Mouse (Mus musculus): Measurements from ENCODE around the gene Gm20390.

DNA sequence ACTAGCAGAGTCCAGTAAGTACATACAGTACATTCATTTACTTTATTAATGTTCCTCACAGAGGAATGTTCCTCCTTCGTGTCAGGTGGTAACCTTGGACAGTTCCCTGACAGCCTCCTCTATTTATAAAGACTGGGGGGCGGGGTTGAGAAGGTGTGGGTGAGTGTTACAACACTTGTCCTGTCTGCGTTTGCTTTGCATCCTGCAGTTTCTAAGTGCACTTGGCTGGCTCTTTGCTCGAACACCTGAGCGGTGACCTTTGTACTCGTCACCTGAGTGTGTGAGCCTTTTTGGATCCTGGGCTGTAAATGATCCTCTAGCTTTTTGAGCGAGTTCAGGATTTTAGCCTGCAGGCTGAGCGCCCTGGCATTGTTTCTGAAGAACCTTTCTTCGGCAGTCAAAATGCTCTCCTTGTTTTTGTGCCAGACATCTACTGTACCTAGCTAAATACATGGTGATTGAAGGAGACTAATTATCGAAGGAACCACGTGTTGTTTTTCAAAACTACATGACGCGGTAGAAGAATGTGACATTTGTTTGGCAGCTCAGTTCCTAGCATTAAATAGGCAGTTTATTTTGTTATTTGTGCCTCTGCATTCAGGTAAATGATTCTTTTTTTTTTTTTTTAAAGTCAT, 29.2 kb upstream of the Gm20390 start:
- no peak for TF ChIP-seq GATA1 (IDR thresholded peaks at IDR 0.05; ENCODE audit: borderline replicate concordance, low read length)
- TF ChIP-seq FLI1 (IDR thresholded peaks at IDR 0.05; ENCODE audit: low read length), result no peak

Data from megakaryocyte, embryonic 14.5 days (primary cell).